Mouse (Mus musculus) cortical plate, adult 2 months (tissue): ENCODE results near the gene Bcl7c.
"Not testable (repeated sequence)": the region's sequence is repeated elsewhere in the genome, so short reads cannot be mapped to it uniquely, and the experiment has no call there.

Experiments used
- CTCF ChIP-seq: fragments of 200-500 bp; IDR thresholded peaks from 2 replicates; pipeline ENCODE4 v1.5.1; 2011; ENCODE audit warnings: mild to moderate bottlenecking, control low read depth, low read length; ENCODE audit not compliant: insufficient read depth; ENCODE audit errors: extremely low read depth
- POLR2A ChIP-seq: fragments of 200-500 bp; IDR thresholded peaks from 2 replicates; pipeline ENCODE4 v1.6.1; 2011; ENCODE audit warnings: mild to moderate bottlenecking, low read length, control low read depth; ENCODE audit not compliant: insufficient read depth; ENCODE audit errors: extremely low read depth

GRCm38 (mm10) chr7:127693730-127694129 is 15.0 kb downstream of the Bcl7c start:
- TF ChIP-seq POLR2A, CTCF: not testable (repeated sequence)
